Mouse (Mus musculus): Measurements from ENCODE around the gene Gm20696. TPM values are rescaled to one million over a fixed set of nuclear protein-coding genes. Genes with fewer than 3 reads are reported as not detected.

Gm20696 gene
- polyA plus RNA-seq, 1 experiment from 2014 or later: 3.2 TPM

GRCm38 (mm10) chr6:99615272-99615751 lies 51.3 kb downstream of the Gm20696 start:
- WGBS: 52% methylated on average over 10 of the region's 10 CpGs
- peaks cover 72% of the 10 kb centered on the region for H3K4me1 ChIP-seq
- no peaks in the 10 kb centered on the region for H3K9me3 ChIP-seq (replicated peaks)
- H3K27me3 ChIP-seq (ENCODE audit: low read depth, poor library complexity, severe bottlenecking): peaks cover 6% of the 10 kb centered on the region; the same call in 1 of the 2 replicates
- H3K36me3 ChIP-seq: no peaks in the 10 kb centered on the region
- H3K4me3 ChIP-seq: no peak overlapping the region
- no peak for DNase-seq (ENCODE audit: low spot score)
- H3K27ac ChIP-seq: peak overlapping the region; percentile 53

GRCm38 (mm10) chr6:99614566-99615271 lies 51.9 kb downstream of the Gm20696 start:
- H3K9me3 ChIP-seq (replicated peaks): no peaks in the 10 kb centered on the region
- no peaks in the 10 kb centered on the region for H3K36me3 ChIP-seq
- H3K4me3 ChIP-seq: no peak overlapping the region
- 54% methylated on average over 17 of the region's 17 CpGs for WGBS
- H3K4me1 ChIP-seq: peaks cover 73% of the 10 kb centered on the region
- no peak for DNase-seq (ENCODE audit: low spot score)
- H3K27me3 ChIP-seq (ENCODE audit: low read depth, poor library complexity, severe bottlenecking): peaks cover 6% of the 10 kb centered on the region; the same call in 1 of the 2 replicates
- H3K27ac ChIP-seq: peak overlapping the region; percentile 53

DNA sequence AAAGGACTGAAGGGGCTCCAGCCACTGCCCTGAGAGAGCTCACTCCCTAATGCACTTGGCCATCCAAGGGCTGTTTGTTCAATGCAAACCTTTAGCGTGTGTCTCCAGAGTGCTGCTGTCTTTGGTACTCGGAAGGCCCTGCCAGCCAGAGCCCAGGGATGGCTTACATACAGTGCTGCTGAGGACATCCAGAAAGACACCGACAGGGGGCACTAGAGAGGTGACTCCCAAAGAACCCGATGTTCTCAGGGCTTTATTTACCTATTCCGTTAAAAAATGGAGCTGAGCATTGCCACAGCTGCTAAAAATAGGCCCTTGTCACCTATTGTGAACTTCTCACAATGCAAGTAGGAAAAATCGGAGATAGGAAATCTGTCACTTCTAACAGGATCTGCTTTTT lies 54.7 kb downstream of the Gm20696 start:
- Histone ChIP-seq H3K4me3 (no peak overlapping the region), H3K27ac (peak overlapping the region; percentile 7; the same call in 1 of the 2 replicates), H3K4me1 (peaks cover 52% of the 10 kb centered on the region), H3K27me3 (ENCODE audit: low read depth, poor library complexity, severe bottlenecking) (peaks cover 6% of the 10 kb centered on the region; the same call in 1 of the 2 replicates), H3K36me3 (no peaks in the 10 kb centered on the region), H3K9me3 (replicated peaks) (no peaks in the 10 kb centered on the region)
- no peak for DNase-seq (ENCODE audit: low spot score)
- 72% methylated on average over 6 of the region's 6 CpGs for WGBS

DNA sequence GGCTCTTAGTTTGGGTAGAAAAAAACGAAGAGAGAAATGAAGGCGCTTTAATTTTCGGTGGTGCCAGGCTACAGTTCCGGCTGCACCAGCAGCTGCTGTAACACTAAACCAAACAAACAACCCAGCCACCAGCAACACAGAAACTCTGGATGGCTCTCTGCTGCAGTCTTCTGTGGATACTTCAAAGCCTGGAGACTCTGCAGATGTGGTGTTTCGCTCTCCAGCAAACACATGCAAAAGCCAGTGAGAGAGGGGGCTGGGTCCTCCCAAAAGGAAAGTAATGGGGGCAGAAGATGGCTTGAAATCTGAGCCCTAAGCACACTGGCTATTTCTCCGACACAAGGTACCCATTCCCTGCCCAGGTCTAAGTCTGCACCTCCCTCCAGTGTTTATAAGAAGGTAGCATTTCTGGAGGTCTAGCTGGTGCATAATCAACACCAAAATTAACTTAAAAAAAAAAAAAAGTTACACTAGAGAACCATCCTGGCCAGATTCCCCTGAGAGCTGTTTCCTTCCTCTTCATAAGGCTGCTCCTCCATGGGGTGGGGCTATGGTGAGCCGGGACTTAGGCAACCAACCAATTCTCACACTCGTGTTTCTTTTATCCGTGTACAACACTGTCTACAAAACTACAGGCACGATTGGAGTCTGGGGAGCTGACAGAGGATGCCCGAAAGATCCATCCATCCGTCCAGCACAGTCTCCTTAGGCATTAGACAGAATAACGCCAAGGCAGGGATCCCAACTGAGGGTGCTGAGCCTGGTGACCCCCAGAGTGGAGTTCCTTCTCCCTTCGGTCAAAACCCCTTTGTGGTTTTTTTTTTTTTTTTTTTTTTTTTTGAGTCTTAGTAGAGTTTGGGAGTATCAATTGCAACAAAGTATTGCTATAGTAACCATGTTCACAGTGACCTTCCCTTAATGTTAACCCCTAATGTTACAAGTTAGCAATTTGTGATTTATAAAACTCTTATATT lies 55.9 kb downstream of the Gm20696 start:
- peaks cover 42% of the 10 kb centered on the region for H3K4me1 ChIP-seq
- peak overlapping the region; percentile 67 for H3K27ac ChIP-seq
- H3K36me3 ChIP-seq: no peaks in the 10 kb centered on the region
- H3K27me3 ChIP-seq (ENCODE audit: low read depth, poor library complexity, severe bottlenecking): peaks cover 6% of the 10 kb centered on the region; the same call in 1 of the 2 replicates
- no peaks in the 10 kb centered on the region for H3K9me3 ChIP-seq (replicated peaks)
- 28% methylated on average over 14 of the region's 14 CpGs for WGBS
- peak; percentile 54 for DNase-seq (ENCODE audit: low spot score)
- H3K4me3 ChIP-seq: peak overlapping the region; percentile 24

DNA sequence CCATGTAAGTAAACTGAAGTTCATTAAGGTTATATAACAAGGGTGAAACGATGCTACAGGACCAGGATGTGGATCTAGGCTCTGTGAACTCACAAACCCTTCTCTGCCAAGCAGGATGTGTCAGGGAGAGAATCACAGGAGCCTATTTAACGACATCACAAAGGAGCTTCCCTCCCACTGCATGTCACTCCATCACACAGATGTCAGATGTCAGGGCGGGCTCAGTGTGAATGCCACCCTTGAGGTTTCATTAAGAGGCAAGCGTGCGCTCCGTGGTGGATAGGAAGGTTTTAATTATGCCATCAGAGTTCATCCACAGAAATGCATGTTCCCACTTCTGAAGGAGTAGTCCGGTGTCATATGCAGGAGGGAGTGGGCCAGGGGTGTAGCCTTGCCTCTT lies 60.5 kb downstream of the Gm20696 start:
- no peak overlapping the region for H3K4me3 ChIP-seq
- H3K4me1 ChIP-seq: peaks cover 18% of the 10 kb centered on the region
- H3K9me3 ChIP-seq (replicated peaks): no peaks in the 10 kb centered on the region
- no peaks in the 10 kb centered on the region for H3K36me3 ChIP-seq
- no peak for DNase-seq (ENCODE audit: low spot score)
- H3K27me3 ChIP-seq (ENCODE audit: low read depth, poor library complexity, severe bottlenecking): no peaks in the 10 kb centered on the region
- no peak overlapping the region for H3K27ac ChIP-seq
- WGBS: 77% methylated on average over 7 of the region's 7 CpGs

DNA sequence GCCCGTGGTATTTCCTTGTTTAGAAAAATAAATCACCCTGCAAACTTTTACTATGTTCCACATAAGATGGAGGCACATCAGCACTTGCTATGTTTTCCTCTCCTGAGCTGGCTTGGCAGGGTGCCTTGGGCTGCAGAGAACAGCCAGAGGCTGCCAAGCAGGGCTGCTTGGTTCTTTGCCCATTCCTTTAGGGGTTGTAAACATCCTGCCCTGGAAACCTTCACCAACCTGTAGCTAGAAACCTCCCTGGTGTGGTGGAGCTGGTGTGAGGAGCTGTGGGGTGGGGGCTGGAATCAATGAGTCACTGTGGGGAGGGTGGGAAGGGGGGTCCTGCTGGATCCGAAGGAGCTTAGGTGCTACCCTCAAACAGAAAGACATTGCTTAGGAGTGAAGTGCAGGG lies 61.8 kb downstream of the Gm20696 start:
- WGBS: 80% methylated on average over 2 of the region's 2 CpGs
- Histone ChIP-seq H3K9me3 (replicated peaks) (no peaks in the 10 kb centered on the region), H3K4me1 (peaks cover 9% of the 10 kb centered on the region), H3K36me3 (no peaks in the 10 kb centered on the region), H3K27ac (no peak overlapping the region), H3K4me3 (no peak overlapping the region), H3K27me3 (ENCODE audit: low read depth, poor library complexity, severe bottlenecking) (no peaks in the 10 kb centered on the region)
- DNase-seq (ENCODE audit: low spot score): no peak

GRCm38 (mm10) chr6:99602434-99602833 lies 64.2 kb downstream of the Gm20696 start:
- H3K9me3 ChIP-seq (replicated peaks): no peaks in the 10 kb centered on the region
- no peak overlapping the region for H3K4me3 ChIP-seq
- H3K4me1 ChIP-seq: peaks cover 15% of the 10 kb centered on the region
- H3K27ac ChIP-seq: no peak overlapping the region
- H3K27me3 ChIP-seq (ENCODE audit: low read depth, poor library complexity, severe bottlenecking): peaks cover 5% of the 10 kb centered on the region; the same call in 1 of the 2 replicates
- H3K36me3 ChIP-seq: no peaks in the 10 kb centered on the region
- 91% methylated on average over 7 of the region's 7 CpGs for WGBS
- DNase-seq (ENCODE audit: low spot score): no peak

DNA sequence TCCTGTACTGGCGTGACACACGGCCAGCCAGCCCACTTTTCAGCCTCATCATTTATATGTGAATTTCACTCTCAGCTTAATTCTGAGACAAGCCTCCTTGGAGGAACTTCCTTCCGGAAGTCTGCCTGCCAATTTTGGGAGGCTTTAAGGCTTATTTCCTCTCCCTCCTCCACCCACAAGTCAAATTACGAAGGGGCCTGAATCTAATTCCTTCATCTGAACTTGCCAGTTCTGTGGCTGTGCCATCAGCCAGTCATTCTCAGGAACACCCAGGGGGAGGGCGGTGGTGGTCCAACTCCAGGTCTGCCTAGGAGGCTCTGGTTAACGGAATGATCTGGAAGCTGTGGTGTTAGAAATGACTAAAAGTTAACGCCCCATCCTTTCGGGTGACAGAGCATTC lies 65.7 kb downstream of the Gm20696 start:
- no peak for DNase-seq (ENCODE audit: low spot score)
- WGBS: 80% methylated on average over 8 of the region's 8 CpGs
- H3K4me1 ChIP-seq: peaks cover 15% of the 10 kb centered on the region

GRCm38 (mm10) chr6:99600168-99600793 lies 66.3 kb downstream of the Gm20696 start:
- Histone ChIP-seq H3K4me3 (no peak overlapping the region), H3K36me3 (no peaks in the 10 kb centered on the region), H3K27me3 (ENCODE audit: low read depth, poor library complexity, severe bottlenecking) (peaks cover 5% of the 10 kb centered on the region; the same call in 1 of the 2 replicates), H3K9me3 (replicated peaks) (no peaks in the 10 kb centered on the region), H3K4me1 (peaks cover 15% of the 10 kb centered on the region), H3K27ac (no peak overlapping the region)
- no peak for DNase-seq (ENCODE audit: low spot score)
- WGBS: 57% methylated on average over 10 of the region's 10 CpGs

More for the DNA sequence above, 65.7 kb downstream of the Gm20696 start:
- no peak overlapping the region for H3K4me3 ChIP-seq
- no peaks in the 10 kb centered on the region for H3K36me3 ChIP-seq
- H3K9me3 ChIP-seq (replicated peaks): no peaks in the 10 kb centered on the region
- peaks cover 5% of the 10 kb centered on the region; the same call in 1 of the 2 replicates for H3K27me3 ChIP-seq (ENCODE audit: low read depth, poor library complexity, severe bottlenecking)
- no peak overlapping the region for H3K27ac ChIP-seq

DNA sequence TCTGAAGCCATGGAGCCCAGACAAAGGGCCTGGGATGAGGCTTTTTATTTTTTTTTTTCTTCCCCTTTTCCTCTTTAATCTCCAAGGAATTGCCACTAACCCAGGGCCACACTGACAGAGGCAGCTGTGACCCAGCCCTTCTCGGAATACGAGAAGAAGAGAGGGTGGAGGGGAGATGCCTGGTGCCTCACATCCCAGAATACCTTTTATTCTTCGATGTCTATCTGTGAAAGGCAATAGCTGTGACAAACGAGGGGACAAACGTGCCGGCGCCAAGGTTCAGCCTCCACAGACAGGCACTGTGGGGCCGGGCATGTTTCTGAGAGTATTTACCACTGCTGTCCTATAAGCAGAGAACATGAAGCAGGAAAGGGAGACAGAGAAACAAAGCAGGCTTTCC lies 66.9 kb downstream of the Gm20696 start:
- 53% methylated on average over 8 of the region's 8 CpGs for WGBS
- peaks cover 5% of the 10 kb centered on the region; the same call in 1 of the 2 replicates for H3K27me3 ChIP-seq (ENCODE audit: low read depth, poor library complexity, severe bottlenecking)
- peaks cover 15% of the 10 kb centered on the region for H3K4me1 ChIP-seq
- H3K36me3 ChIP-seq: no peaks in the 10 kb centered on the region
- H3K9me3 ChIP-seq (replicated peaks): no peaks in the 10 kb centered on the region
- no peak overlapping the region for H3K27ac ChIP-seq
- H3K4me3 ChIP-seq: no peak overlapping the region
- no peak for DNase-seq (ENCODE audit: low spot score)

- WGBS: 69% methylated on average over 5 of the region's 5 CpGs
- Histone ChIP-seq H3K27me3 (ENCODE audit: low read depth, poor library complexity, severe bottlenecking) (peaks cover 5% of the 10 kb centered on the region; the same call in 1 of the 2 replicates), H3K4me3 (no peak overlapping the region), H3K4me1 (peaks cover 15% of the 10 kb centered on the region), H3K27ac (peak overlapping the region; percentile 44; the same call in 1 of the 2 replicates), H3K9me3 (replicated peaks) (no peaks in the 10 kb centered on the region), H3K36me3 (no peaks in the 10 kb centered on the region)
- DNase-seq (ENCODE audit: low spot score): no peak
These were observed 67.4 kb downstream of the Gm20696 start for GRCm38 (mm10) chr6:99599229-99599628.

- no peaks in the 10 kb centered on the region for H3K4me1 ChIP-seq
- no peak overlapping the region for H3K4me3 ChIP-seq
- no peaks in the 10 kb centered on the region for H3K36me3 ChIP-seq
- no peak for DNase-seq (ENCODE audit: low spot score)
- no peak overlapping the region for H3K27ac ChIP-seq
- WGBS: 68% methylated on average over 6 of the region's 6 CpGs
- H3K9me3 ChIP-seq (replicated peaks): no peaks in the 10 kb centered on the region
- no peaks in the 10 kb centered on the region for H3K27me3 ChIP-seq (ENCODE audit: low read depth, poor library complexity, severe bottlenecking)
These were observed 89.6 kb downstream of the Gm20696 start for GRCm38 (mm10) chr6:99577040-99577439.

All from limb, embryonic 10.5 days (tissue).